Mouse (Mus musculus) myocyte (in vitro differentiated cells): ENCODE measurements around the gene Ascl2. TPM values are rescaled to one million over a fixed set of nuclear protein-coding genes. Genes with fewer than 3 reads are reported as not detected.

Experiments
- H3K27me3 ChIP-seq: one replicate; pipeline ENCODE4 v1.6.1; 2011; ENCODE audit not compliant: control insufficient read depth, insufficient read depth, insufficient read length
- H3K36me3 ChIP-seq: one replicate; pipeline ENCODE4 v1.6.1; 2011; ENCODE audit not compliant: control insufficient read depth, insufficient read depth
- H3K4me2 ChIP-seq: one replicate; pipeline ENCODE4 v1.6.1; 2011; ENCODE audit warnings: low read depth, control low read depth
- H3K4me3 ChIP-seq: one replicate; pipeline ENCODE4 v1.5.1; 2011; ENCODE audit warnings: mild to moderate bottlenecking, control low read depth, moderate library complexity
- H3K79me2 ChIP-seq: one replicate; pipeline ENCODE4 v1.6.1; 2011; ENCODE audit not compliant: control insufficient read depth, insufficient read depth
- H3ac ChIP-seq: one replicate; pipeline ENCODE4 v1.6.1; 2011; ENCODE audit not compliant: control insufficient read depth, insufficient read length
- CEBPB ChIP-seq: IDR thresholded peaks from 2 replicates; pipeline ENCODE4 v1.6.1; 2011; ENCODE audit warnings: mild to moderate bottlenecking, moderate library complexity; ENCODE audit not compliant: poor library complexity, insufficient read depth, severe bottlenecking
- E2F4 ChIP-seq: IDR thresholded peaks from one replicate; pipeline ENCODE4 v1.6.1; 2011; ENCODE audit warnings: mild to moderate bottlenecking, control low read depth, moderate library complexity; ENCODE audit not compliant: insufficient read depth
- MAX ChIP-seq: IDR thresholded peaks from one replicate; pipeline ENCODE4 v1.6.1; 2011; ENCODE audit warnings: low read depth, mild to moderate bottlenecking, control low read depth
- MYOD1 ChIP-seq, 3 experiments: IDR thresholded peaks; one replicate each; pipeline ENCODE4 v1.6.1; 2011; ENCODE audit warnings: control low read depth in 2 of 3, low read depth in 2 of 3, mild to moderate bottlenecking in 2 of 3, moderate library complexity in 1 of 3; ENCODE audit not compliant: insufficient read length in 2 of 3, control insufficient read depth in 1 of 3
- MYOG ChIP-seq, 3 experiments: IDR thresholded peaks; one replicate each; pipeline ENCODE4 v1.6.1; 2011; ENCODE audit warnings: control low read depth in 2 of 3, low read depth in 2 of 3, mild to moderate bottlenecking in 2 of 3; ENCODE audit not compliant: insufficient read length in 2 of 3, control insufficient read depth in 1 of 3, insufficient read depth in 1 of 3
- POLR2A ChIP-seq: IDR thresholded peaks from one replicate; pipeline ENCODE4 v1.6.1; 2011; ENCODE audit warnings: low read depth, mild to moderate bottlenecking, control low read depth, moderate library complexity; ENCODE audit not compliant: insufficient read length
- POLR2AphosphoS2 ChIP-seq: IDR thresholded peaks from one replicate; pipeline ENCODE4 v1.6.1; 2011; ENCODE audit warnings: low read depth, control low read depth; ENCODE audit not compliant: insufficient read length
- REST ChIP-seq: IDR thresholded peaks from one replicate; pipeline ENCODE4 v1.6.1; 2011; ENCODE audit warnings: mild to moderate bottlenecking, control low read depth, moderate library complexity; ENCODE audit not compliant: insufficient read depth, insufficient read length
- SRF ChIP-seq: IDR thresholded peaks from one replicate; pipeline ENCODE4 v1.6.1; 2011; ENCODE audit warnings: low read depth; ENCODE audit not compliant: control insufficient read depth, insufficient read length
- TCF12 ChIP-seq: IDR thresholded peaks from one replicate; pipeline ENCODE4 v1.6.1; 2011; ENCODE audit warnings: mild to moderate bottlenecking, control low read depth; ENCODE audit not compliant: poor library complexity, insufficient read depth, severe bottlenecking
- TCF3 ChIP-seq: IDR thresholded peaks from one replicate; pipeline ENCODE4 v1.6.1; 2011; ENCODE audit warnings: low read depth, control low read depth; ENCODE audit not compliant: insufficient read length
- USF1 ChIP-seq: IDR thresholded peaks from one replicate; pipeline ENCODE4 v1.6.1; 2011; ENCODE audit warnings: low read depth, mild to moderate bottlenecking, control low read depth, moderate library complexity
- polyA plus RNA-seq: library from polyadenylated mRNA; unstranded; fragments of >200 nt; fragmentation: generic; extraction: Trizol; gene quantifications from one replicate; pipeline ENCODE4 v1.2.1, GENCODE M21; 2012; ENCODE audit warnings: missing spikeins

Ascl2 gene
- polyA plus RNA-seq, 1 experiment, result not detected

DNA sequence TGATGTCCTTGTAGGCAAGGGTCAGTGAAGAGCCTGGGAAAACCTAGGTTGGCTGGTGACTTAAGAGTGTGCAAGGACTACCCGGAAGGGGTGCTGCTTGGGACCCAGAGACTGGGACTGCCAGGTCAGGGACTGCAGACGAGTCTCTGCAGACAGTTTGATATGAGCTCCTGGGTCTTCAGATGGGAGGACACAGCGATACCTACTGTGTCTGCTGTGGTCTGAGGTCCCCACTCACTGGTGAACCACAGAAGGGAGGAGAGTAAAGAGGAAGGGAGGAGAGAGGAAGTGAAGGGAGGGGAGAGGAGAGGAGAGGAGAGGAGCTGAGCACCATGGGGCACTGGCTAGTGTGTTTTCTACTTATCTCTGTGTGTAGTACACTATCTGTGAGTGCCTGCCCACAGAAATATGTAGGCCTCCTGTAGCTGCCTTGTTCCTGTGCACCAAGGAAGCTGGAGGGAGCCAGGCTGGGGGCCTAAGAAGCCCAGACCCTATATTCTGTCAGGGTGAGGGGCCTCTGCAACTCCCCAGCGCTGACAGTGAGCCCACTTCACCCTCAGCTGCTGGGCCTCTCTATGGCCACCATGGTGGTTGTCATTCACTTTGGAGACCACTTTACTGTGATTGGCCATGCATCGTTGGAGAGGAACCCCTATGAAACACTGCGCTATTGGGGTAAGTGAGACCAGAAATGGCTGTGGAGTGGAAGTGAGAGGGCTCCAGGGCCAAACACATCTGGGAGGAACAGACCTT is 36.5 kb upstream of the Ascl2 start:
- Histone ChIP-seq H3K4me2 (peak overlapping the region; percentile 81), H3ac (no peak overlapping the region), H3K79me2 (no peaks in the 10 kb centered on the region), H3K36me3 (no peaks in the 10 kb centered on the region), H3K4me3 (peak overlapping the region; percentile 27), H3K27me3 (no peaks in the 10 kb centered on the region)
- TF ChIP-seq POLR2AphosphoS2 (no peak), REST (no peak), MYOD1 (IDR thresholded peaks at IDR 0.05; ENCODE audit: control insufficient read depth in 1 of 3, insufficient read length in 2 of 3, low read depth in 2 of 3) (no peak), SRF (no peak)

DNA sequence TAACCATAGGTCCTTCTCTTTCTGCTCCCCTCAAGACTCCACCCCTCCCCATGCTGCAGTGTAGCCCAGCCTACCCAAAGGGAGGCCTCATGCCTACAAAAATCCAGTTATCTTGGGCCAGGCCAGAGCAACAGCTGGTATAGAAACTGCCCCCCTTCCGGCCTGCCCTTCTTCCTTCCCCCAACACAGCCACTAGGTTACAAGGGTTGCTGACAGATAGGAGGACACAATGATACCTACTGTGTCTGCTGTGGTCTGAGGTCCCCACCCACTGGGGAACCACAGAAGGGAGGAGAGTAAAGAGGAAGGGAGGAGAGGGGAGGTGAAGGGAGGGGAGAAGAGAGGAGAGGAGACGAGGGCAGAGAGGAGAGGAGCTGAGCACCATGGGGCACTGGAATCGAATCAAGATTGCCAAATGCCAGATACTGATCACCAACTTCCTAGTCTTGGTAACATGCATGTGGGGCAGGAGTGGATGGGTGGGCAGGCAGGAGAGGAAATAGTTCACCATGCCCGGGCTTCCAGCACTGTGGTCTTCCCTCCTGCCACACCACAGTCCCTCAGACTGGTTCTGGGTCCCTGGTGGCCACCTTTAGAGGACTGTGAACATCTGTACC is 35.8 kb upstream of the Ascl2 start, which contains the start of gene Tspan32:
TSS of gene Tspan32 (plus strand) at position 320 of the 617 bp plus-strand sequence.
- H3K79me2 ChIP-seq, result no peaks in the 10 kb centered on the region
- H3K4me2 ChIP-seq, result peak within 1 kb of the TSS; percentile 81
- no peaks in the 10 kb centered on the region for H3K36me3 ChIP-seq
- H3K4me3 ChIP-seq, result peak within 1 kb of the TSS; percentile 27
- H3ac ChIP-seq, result no peak within 1 kb of the TSS
- no peaks in the 10 kb centered on the region for H3K27me3 ChIP-seq
- TF ChIP-seq E2F4 (no peak), MAX (no peak), REST (no peak), POLR2A (peak; percentile 33), MYOD1 (IDR thresholded peaks at IDR 0.05; ENCODE audit: control insufficient read depth in 1 of 3, insufficient read length in 2 of 3, low read depth in 2 of 3) (peak in 2 of 3 experiments; percentile 52 to 81), TCF12 (peak; percentile 18), MYOG (IDR thresholded peaks at IDR 0.05; ENCODE audit: control insufficient read depth in 1 of 3, insufficient read depth in 1 of 3, insufficient read length in 2 of 3, low read depth in 2 of 3) (peak; percentile 2 to 77 (median 23)), POLR2AphosphoS2 (no peak)

DNA sequence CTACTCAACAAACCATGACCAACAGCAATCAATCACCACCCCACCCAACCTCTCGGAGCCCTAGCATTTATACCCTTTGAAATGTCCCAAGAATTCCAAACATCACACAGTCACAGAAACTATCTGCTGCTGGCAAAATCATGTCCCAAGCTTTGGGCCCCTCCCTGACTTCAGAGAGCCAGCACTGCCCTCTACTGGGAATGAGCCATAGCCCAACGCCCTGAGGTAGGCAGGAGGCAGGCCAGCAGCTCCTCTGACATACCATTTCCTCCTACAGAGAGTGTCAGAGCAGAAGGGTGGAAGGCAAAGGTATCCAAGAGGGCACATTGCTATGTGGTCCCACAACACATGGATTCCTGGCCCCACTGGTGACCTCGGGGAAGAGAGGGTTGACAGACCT is 33.6 kb upstream of the Ascl2 start:
- no peaks in the 10 kb centered on the region for H3K27me3 ChIP-seq
- H3K36me3 ChIP-seq, result no peaks in the 10 kb centered on the region
- no peak overlapping the region for H3K4me3 ChIP-seq
- no peaks in the 10 kb centered on the region for H3K79me2 ChIP-seq
- H3ac ChIP-seq, result no peak overlapping the region
- TF ChIP-seq MYOG (IDR thresholded peaks at IDR 0.05; ENCODE audit: control insufficient read depth in 1 of 3, insufficient read depth in 1 of 3, insufficient read length in 2 of 3, low read depth in 2 of 3) (no peak), POLR2AphosphoS2 (no peak), TCF3 (no peak), E2F4 (no peak), USF1 (no peak)
- no peak overlapping the region for H3K4me2 ChIP-seq

DNA sequence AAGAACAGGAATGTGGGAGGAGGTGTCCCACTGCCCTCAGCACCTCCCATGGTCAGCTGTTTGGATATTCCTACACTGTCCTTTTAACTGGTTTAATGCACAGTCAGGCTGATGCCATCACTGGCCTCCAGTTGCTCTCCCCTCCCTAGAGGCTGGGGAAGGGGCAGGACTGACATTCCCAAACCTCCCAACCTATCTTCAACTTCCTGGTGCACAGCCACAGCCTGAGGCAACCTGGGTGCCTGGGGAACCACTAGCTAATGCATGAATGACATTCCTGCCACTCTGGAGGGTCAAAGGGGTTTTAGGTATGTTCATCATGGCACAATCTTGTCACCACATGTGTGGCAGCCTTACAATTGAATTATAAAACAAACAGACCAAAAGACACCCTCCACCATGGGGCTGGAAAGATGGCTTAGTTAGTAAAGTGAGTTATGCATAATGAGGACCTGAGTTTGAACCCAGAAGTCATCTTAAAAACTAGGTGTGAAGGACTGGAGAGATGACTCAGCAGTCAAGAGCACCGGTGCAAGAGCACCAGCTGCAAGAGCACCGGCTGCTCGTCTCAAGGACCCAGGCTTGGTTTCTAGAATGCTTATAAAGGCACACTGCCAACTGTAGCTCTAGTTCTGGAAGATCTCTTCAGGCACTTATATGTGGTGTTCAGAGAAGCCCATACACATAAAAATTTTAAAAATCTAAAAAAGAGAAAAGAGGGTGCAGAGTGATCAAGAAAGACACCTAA is 28.5 kb upstream of the Ascl2 start:
- no peak overlapping the region for H3ac ChIP-seq
- H3K4me3 ChIP-seq, result no peak overlapping the region
- H3K36me3 ChIP-seq, result no peaks in the 10 kb centered on the region
- H3K27me3 ChIP-seq, result peaks cover 10% of the 10 kb centered on the region
- TF ChIP-seq MYOG (IDR thresholded peaks at IDR 0.05; ENCODE audit: control insufficient read depth in 1 of 3, insufficient read depth in 1 of 3, insufficient read length in 2 of 3, low read depth in 2 of 3), result peak in 1 of 3 experiments; percentile 44
- TF ChIP-seq TCF12, result no peak
- no peak for TF ChIP-seq POLR2AphosphoS2
- no peak for TF ChIP-seq TCF3
- no peak overlapping the region for H3K4me2 ChIP-seq
- H3K79me2 ChIP-seq, result no peaks in the 10 kb centered on the region

DNA sequence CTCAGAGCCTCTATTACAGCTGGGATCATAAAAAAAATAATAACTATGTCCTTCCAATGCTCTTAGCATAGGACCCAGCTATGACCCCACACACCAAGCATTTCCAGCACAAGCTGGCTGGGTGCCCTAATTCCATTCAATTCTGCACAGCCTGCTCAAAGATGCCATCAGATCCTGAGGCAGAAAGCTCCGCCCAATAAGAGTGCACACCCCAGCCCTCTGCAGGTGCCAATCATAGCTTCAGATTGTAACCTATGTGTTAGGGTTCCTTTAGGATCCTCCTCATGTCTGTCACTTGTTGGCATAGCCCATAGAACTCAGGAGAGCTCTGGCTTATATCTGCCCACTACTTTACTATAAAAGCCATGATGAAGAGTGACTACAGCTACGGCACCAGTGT is 27.9 kb upstream of the Ascl2 start:
- no peak overlapping the region for H3K4me3 ChIP-seq
- no peaks in the 10 kb centered on the region for H3K79me2 ChIP-seq
- no peak overlapping the region for H3ac ChIP-seq
- no peaks in the 10 kb centered on the region for H3K36me3 ChIP-seq
- no peak for TF ChIP-seq REST
- TF ChIP-seq POLR2AphosphoS2, result no peak
- no peak for TF ChIP-seq MAX
- no peak for TF ChIP-seq TCF12
- TF ChIP-seq POLR2A, result no peak
- TF ChIP-seq TCF3, result no peak
- no peak for TF ChIP-seq CEBPB
- TF ChIP-seq MYOG (IDR thresholded peaks at IDR 0.05; ENCODE audit: control insufficient read depth in 1 of 3, insufficient read depth in 1 of 3, insufficient read length in 2 of 3, low read depth in 2 of 3), result no peak
- no peak for TF ChIP-seq SRF
- no peak for TF ChIP-seq E2F4
- TF ChIP-seq MYOD1 (IDR thresholded peaks at IDR 0.05; ENCODE audit: control insufficient read depth in 1 of 3, insufficient read length in 2 of 3, low read depth in 2 of 3), result no peak
- no peak for TF ChIP-seq USF1
- no peak overlapping the region for H3K4me2 ChIP-seq
- H3K27me3 ChIP-seq, result peaks cover 16% of the 10 kb centered on the region
